Mouse (Mus musculus): ENCODE measurements around the gene Epb41l1.
"Not testable (repeated sequence)": the region's sequence is repeated elsewhere in the genome, so short reads cannot be mapped to it uniquely, and the experiment has no call there.

Gene Epb41l1

DNA sequence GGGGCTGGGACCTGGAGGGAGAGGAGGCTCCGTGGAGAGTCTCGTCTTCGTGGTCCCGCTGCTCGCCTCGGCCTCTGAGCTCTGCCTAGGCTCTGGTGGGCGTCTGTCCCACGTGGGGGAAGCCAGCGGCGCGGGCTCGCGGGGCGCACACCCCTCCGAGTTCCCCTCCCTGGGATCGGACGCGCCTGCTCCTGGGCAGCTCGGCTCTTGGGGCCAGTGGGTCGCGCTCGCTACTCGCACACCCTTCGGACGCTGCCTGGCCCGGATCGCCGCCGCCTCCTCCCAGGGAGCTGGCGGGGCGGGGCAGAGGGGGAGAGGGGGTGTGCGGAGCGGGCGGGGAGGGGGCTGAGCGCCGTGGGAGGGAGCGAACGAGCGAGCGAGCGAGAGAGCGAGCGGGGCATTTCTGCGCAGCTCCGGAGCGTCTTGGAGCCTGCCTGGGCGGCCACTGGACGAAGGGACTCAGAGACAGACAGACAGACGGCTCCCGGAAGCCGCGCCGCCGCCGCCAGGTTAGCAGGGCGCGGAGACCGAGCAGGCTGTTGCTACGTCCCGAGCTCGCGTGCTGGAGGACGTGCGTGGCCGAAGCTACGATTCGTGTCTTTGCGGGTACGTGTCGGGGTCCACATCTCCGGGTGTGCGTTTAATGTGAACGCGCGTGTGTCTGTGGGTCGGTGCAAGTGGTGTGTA, at the start of gene Epb41l1:
TSS of gene Epb41l1 (plus strand) at position 216 of the 687 bp plus-strand sequence.
- DNase-seq (ENCODE audit: low spot score) = peak; percentile 45

DNA sequence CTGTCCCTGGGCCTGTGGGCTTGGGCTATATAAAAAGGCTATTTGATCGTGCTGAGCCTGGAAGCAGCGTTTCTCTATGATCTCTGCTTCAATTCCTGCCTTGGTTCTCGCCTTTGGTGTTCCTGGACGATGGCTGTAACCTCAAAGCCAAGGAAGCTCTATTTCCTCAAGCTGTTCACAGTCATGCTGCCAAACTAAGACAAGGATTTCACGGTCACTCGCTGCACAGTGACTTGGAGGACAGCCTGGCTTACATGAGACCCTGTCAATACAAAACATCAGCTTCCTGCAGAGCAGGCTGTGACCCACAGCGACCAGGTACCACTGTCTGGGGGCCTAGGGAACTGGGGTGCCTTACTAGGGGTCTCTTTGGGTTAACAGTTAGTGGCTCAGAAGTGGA, 43.8 kb upstream of the Epb41l1 start:
- DNase-seq (ENCODE audit: low spot score) = no peak

DNA sequence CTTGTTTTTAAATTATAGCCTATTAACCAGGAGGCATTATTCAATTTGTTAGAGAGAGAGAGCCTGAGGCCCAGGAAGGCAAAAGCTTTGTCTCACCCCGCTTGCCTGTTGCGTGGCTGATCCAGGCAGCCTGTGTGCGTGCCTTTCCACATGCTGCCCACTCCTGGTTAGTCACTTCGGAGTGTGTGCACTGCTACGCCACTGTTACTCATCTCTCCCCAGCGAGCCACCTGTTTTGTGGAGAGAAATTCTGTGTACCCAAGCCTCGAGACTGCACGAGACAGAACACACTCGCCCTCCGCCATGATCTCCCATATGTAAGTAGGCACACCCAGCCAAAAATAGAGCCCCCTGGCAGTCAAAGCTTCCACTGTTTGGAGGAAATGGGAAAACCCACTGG, 40.8 kb upstream of the Epb41l1 start:
- DNase-seq (ENCODE audit: low spot score) = no peak

DNA sequence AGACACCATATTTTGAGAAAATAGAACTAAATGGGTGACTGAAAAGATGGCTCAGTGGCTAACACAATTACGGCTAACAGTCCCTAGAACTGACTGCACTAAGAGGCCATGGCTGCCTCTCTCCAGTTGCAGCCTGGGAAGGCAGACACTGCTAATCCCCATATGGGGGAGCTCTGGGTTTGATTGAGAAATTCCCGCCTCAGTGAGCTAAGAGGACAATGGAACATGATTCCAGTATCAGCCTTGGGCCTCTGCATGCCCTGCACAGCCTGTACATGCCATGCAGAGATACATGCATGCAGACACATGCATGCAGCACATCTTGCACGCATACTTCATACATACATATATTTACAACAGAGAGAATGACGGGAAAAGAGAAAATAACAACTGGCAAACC, 39.4 kb upstream of the Epb41l1 start:
- no peak for DNase-seq (ENCODE audit: low spot score)

DNA sequence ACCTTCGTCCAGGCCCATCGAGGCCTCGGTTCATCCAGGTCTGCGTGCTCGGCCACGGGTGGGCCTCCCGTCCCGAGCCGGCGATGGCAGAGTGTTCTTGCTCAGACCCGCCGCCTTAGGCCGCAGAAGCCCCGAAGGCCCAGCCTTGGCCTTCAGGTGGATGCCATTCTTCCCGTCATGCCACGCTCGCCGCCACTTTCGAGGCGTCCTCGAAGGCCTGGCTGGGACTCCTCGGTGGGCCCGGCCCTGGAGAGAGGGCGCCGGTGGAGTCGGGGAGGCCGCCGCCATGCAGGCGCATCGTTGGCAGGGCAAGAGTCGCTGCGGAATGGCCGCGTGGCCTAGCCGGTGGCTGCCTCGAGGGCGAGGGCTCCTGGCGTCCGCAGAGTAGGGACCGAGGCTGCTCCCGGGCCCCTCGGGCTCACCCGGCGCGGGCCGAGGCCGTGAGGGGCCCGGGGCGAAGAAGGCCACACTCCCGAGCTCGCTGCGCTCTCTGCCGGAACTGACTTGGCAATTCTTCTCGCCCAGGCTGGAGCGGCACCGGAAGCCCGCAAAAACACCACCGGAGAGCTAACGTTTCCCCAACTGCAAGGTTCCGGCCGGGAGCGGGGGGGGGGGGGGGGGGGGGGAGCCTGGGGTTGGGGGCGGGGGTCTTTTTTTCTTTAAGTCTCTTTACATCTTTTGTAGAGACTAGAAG, 28.1 kb upstream of the Epb41l1 start:
- DNase-seq (ENCODE audit: low spot score) = peak; percentile 55

DNA sequence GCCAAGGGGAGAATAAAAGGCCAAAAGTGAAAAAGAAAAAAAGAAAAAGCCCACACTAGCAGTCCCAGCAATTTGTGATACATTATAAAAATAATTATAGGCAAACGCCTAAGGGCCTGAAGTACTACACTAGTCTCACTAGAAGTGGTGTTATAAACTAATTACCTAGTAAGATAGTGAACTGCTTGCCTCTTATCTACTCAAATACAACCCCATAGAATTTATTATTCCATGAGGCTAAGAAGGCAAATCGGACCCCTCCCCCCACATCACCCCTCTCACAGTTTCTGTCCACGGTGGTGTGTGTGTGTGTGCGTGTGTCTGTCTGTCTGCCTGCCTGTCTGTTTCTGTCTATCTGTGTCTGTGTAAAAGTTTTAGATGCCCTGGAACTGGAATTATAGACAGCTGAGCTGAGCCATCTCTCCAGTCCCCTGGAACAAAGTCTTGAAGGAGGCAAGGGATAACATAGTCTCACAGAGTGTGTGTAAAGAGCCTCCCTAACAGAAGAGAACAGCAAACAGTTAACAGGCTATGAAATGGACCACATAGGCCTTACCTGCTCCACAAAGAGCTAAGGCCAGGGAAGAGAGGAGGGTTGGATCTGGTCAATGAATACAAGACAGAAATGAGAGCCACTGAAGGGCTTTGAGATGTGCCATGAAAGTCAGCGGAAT, 27.4 kb upstream of the Epb41l1 start:
- DNase-seq (ENCODE audit: low spot score) = no peak

DNA sequence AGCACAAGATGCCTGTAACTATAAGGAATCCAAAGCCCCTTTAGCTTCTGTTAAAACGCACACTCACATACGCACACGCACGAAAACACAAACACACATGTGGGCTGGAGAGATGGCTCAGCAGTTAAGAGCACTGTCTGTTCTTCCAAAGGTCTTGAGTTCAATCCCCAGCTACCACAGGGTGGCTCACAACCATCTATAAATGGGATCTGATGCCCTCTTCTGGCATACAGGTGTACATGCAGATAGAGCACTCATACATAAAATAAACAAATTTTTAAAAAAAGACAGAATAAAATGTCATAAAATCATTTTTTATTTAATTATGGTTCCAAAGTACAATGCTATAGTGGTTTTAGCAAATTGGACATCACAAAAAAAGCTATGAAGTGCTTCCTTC, 26.4 kb upstream of the Epb41l1 start:
- DNase-seq (ENCODE audit: low spot score) = no peak

DNA sequence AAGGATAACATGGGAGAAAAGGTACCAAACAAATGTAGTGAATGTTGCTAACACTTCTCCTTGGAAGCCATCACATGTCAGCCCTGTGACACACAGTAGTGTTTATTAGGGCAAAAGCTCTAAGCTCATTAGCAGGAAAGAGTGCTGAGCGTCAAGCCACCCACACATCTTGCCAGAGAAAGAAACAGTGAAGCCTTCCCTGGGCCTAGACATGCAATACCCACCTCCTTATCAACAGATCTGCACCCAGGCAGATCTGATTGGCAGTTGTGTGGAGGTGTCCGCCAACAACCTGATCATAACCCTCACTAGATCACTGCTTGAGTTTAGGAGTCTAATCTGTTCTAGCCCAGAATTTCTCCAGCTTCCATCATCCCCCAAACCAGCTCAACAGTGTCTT, 24.6 kb upstream of the Epb41l1 start:
- no peak for DNase-seq (ENCODE audit: low spot score)

DNA sequence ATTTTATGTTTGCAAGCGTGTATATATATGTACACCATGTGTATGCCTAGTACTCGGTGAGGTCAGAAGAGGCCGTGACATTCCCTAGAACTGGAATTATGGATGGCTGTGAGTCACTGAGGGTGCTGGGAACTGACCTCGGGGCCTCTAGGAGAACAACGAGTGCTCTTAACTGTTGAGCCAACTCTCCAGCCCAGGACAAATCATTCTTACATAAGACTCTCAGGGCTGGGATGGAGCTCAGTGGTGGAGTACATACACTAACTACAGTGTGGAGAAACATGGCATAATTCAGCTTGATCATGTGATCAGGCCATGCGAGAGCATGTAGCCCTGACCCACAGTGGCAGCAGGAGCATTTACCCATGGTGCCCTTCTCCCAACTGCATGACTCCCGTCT, 22.7 kb upstream of the Epb41l1 start:
- no peak for DNase-seq (ENCODE audit: low spot score)

DNA sequence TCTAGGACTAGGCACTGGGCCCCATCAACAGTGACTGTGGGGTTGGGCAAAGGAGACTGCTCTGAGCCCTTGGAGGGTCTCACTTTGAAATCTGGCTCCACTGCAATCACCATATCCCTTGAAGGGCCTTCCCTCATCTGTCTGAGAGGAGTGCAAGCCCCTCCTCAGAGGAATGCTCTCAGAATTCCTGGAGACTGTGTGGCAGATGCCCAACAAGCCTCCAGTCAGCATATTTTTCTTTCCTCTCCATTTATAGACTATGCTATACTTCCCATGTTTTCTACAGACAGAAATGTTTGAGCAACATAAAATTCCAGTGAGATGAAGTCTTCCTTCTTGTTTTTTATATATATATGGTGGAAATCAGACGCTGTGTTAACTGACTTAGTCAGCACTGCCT, 21.2 kb upstream of the Epb41l1 start:
- no peak for DNase-seq (ENCODE audit: low spot score)

DNA sequence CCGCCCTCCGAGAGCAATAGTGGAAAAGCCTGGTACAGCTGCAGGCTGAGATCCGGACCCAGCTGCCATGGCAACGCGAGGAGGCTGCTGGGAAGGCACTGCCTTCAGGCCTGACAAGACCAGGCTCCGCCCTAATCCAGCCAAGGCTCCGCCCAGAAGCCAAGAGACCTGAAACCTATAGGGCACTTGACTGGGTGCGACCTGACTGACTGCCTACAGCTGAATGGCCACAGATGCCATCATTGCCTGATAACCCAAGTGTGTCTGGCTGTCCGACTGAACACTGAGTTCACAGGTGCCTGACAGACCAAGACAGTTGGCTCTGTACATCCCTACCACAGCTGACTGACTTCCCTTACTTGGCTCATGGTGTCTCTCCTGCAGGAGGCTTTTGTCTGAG, 19.4 kb upstream of the Epb41l1 start:
- DNase-seq (ENCODE audit: low spot score) = no peak

DNA sequence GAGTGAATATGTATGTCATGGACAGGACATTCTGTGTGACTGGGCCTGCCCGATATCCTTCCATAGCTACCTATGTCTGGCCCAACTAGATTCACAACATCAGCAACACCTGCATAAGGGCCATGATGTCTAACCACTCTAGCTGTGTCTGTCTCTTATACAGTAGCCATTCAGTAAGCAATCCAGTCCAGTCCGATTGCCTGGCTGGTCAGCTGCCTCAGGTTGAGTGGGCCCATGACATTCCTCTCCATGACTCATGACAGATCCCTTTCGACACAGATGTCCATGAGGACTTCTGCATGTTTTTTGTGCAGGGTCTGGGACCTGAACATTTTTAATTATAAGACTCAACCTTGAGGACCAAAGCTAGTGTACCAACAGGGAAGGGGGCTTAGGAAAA, 18.7 kb upstream of the Epb41l1 start:
- DNase-seq (ENCODE audit: low spot score) = no peak

DNA sequence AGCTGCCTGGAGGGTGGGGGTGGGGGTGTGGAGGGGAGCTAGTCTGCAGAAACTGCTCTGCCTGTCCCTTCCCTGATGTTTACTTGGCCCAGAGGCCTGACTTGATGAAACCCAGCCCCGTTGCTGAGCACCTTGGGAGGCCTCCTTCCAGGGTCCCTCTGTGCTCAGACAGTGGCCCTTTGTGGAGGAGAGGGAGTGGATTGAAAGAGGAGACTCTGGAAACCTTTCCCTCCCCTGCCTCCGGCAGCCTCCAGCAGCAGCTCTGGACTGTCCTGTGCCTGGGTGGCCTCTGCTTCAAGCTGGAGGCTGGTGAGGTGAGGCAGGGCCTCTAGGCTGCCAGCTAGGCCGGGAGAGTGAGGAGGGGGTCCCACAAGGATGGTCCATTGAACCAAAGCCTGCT, 13.7 kb upstream of the Epb41l1 start:
- no peak for DNase-seq (ENCODE audit: low spot score)

DNA sequence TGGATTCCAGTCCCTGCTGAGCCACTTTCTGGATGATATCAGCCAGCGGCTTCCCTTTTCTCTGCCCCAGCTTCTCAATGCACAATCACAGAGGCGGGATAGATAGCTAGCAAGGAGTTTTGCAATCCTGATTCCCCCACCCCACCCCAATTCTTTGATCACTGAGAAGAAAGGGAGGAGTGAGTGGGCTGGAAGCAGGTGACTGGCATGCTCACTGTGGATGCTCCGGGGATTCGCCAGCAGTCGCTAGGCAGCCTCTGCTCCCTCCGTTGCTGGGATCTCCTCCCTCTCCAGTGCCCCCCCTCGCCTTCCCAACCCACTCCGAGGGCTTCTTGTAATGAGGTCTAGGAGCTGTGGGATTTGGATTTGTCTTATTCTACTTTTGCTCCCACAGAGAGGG, 12.5 kb upstream of the Epb41l1 start:
- DNase-seq (ENCODE audit: low spot score) = no peak

DNA sequence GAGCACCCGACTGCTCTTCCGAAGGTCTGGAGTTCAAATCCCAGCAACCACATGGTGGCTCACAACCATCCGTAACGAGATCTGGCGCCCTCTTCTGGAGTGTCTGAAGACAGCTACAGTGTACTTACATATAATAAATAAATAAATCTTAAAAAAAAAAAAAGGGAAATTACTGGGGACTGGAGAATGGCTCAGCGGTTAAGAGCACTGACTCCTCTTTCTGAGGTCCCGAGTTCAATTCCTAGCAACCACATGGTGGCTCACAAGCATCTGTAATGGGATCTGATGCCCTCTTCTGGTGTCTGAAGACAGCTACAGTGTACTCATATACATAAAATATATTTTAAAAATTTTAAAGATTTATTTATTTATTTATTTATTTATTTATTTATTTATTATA, 9.4 kb upstream of the Epb41l1 start:
- not testable (repeated sequence) for DNase-seq (ENCODE audit: low spot score)

DNA sequence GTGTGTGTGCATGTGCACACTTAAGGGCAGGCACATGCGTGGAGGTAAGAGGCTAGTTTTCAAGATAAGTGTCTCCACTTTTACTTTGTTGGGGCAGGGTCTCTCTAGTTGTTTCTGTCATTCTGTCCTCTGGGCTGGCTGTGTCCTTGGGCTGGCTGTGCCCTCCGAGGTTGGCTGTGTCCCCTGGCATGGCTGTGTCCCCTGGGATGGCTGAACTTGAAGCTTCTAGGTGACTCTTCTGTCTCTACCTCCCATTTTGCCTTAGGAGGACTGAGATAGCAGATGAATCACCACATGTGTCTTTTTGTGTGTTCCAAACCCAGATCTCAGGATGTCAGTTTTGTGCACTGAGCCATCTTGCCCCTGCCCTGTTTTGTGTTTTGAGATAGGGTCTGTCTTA, 5.7 kb upstream of the Epb41l1 start:
- DNase-seq (ENCODE audit: low spot score) = no peak

DNA sequence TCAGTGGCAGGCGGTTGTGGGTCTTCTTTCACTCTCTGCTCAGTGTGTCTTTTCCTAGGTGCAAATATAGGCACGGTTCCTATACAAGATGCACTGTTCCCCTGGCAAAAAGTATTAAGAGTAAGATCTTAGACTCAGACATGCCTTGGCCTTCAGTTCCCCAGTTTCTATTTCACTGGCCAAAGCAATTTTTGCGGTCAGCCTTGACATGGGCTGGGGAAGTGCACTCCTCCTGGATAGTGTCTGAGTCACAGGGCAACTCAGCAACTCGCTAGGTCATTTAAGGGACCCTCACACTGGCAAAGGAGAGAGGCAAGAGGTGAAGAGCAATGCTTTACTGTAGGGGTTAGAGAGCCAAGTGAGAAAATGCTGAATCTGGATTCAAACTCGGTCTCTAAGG, 5.0 kb upstream of the Epb41l1 start:
- DNase-seq (ENCODE audit: low spot score) = no peak

DNA sequence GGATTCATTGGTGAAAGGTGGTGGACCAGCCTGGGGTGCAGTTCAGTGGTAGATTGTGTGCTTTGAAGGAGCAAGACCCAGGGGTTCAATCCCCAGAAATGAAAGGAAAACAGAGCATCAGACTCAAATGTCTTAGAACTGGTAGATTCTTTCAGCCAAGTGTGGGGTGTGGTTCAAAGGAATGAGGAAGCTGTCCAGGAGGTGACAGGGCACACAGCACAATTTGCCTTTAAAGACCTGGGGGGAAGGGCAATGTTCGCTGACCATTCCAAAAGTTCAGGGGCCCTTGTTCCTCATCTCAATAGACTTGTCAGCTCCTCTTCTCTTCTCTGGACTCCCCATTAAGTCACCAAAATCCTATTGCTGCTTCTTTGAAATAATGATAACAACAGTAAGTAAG, 3.5 kb upstream of the Epb41l1 start:
- no peak for DNase-seq (ENCODE audit: low spot score)

DNA sequence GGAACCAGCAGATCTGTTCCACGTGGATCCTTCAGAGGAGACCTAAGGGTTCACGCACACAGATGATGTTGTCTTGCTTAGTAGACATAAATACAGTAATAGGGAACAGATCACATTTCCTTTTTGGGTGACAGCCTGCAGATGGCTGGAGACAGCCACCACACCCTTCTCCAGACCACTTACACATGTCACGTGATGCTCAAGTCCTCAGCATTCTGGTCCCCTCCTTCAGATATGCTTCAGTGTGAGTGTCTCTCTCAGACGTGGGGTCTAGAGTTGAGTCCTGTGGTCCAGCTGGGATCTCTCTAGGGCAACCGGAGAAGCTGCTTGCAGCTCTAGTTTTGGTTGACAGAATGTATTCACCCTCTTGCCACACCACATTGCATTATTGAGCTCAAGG, 2.2 kb upstream of the Epb41l1 start:
- DNase-seq (ENCODE audit: low spot score) = no peak

DNA sequence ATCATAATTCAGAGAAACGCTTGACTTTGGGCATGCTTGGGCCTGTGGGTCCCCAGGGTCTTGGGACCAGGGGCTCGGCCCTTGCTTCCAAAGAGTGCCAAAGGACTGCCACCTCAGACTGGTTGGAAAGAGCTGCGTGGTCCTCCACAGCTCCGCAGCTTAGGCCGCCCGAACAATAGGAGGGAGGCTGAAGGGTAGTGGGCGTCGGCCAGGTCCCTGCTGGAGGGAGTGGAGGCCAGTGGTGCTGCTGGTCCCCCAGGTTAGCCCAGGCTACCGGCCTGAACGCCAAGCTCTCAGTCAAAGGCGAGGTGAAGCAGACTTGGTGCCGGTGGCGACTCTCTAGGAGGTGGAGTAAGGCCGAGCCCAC, 399 bp upstream of the Epb41l1 start:
- no peak for DNase-seq (ENCODE audit: low spot score)

DNA sequence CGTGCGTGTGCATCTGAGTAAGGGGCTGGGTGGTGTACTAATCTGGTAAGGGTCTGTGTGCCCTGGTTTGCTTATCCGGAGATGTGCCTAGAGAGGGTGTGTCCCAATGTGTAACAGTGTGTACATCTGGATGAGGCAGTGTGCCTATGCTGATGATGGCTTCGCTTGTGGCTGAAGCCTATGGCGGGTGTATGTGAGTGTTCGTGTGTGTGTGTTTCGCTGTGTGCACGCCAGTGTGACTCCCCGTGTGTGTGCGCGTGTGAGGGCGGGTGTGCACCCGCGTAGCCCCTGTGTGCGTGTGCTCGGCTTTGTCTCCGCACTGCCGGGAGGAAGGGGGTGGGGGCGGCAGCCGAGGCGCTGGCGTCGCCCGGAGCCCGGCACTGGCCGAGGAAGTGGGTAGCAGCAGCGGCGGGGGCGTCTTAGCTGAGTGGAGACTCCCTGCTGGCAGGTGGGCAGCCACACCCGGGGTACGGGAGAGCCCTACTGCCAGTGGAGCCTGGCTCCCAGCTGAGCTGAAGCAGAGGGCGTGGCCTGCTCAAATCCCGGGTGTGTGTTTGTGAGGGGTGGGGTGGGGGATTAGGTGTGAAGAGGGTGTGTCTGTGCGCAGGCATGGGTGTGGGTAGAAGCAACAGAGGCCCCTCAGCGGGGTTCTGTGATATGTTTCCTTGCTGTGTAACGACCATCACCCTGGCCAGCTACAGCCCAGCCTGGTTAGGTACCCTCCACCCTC, 837 bp downstream of the Epb41l1 start:
- no peak for DNase-seq (ENCODE audit: low spot score)

DNA sequence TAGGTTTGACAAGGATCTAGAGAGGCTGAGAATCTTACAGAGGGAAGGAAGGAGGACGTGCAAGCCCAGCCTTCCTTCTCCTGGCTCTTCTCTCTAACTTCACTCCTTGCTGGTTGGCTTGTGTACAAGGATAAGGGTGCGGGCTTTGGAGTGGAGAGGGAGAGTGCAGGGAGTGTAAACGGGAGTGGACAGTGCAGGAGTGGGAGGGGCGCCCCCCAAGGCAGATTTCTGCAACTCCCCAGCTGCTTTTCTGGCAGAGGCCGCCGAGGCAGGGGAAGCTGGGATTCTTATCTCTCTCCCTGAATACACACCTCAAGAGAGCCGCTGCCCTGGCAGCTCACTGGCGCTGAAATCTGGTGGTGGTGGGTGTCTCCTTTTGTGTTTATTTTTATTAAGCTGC, 1.9 kb downstream of the Epb41l1 start:
- DNase-seq (ENCODE audit: low spot score) = peak; percentile 31

DNA sequence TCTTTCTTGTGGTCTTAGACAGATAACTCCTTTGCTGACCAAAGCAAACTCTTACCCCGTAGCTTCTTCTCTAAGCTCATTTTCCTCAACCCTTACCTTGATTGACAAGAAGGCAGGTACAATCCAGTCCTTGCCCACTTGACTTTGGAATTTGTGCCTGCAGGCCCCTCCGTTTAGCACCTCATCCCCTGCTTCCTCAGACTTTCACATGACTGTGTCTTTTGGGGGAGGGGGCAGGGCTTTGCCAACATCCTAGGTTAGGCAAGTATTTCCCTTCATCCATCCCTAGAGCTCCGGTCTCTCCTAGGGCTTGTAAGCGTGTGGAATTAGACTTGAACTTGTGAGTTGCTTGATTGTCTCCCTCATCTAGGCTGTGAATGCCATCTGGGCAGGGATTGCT, 3.0 kb downstream of the Epb41l1 start:
- no peak for DNase-seq (ENCODE audit: low spot score)
